Mouse (Mus musculus) hindbrain, embryonic 16.5 days (tissue): ENCODE measurements around the gene Traf5. TPM values are rescaled to one million over a fixed set of nuclear protein-coding genes. Genes with fewer than 3 reads are reported as not detected.

Source experiments
- ATAC-seq: fragments of 200-750 bp; cut with Nextera tagmentation; 2 replicates; pipeline ENCODE4 v1.8.0; 2017; ENCODE audit warnings: moderate TSS enrichment, moderate library complexity
- H3K27ac ChIP-seq: fragments of 300-500 bp; sonication (generic); 2 replicates; pipeline ENCODE4 v1.5.1; 2014; ENCODE audit warnings: low read depth, mild to moderate bottlenecking, control low read depth, low read length, moderate library complexity
- H3K27me3 ChIP-seq: fragments of 300-500 bp; sonication (generic); replicated peaks from 2 replicates; pipeline ENCODE4 v1.6.1; 2014; ENCODE audit warnings: low read length; ENCODE audit not compliant: control insufficient read depth, insufficient read depth
- H3K36me3 ChIP-seq: fragments of 300-500 bp; sonication (generic); 2 replicates; pipeline ENCODE4 v1.6.1; 2014; ENCODE audit warnings: mild to moderate bottlenecking, low read length, moderate library complexity, mixed read lengths; ENCODE audit not compliant: control insufficient read depth, insufficient read depth
- H3K4me1 ChIP-seq: fragments of 300-500 bp; sonication (generic); 2 replicates; pipeline ENCODE4 v1.6.1; 2014; ENCODE audit warnings: low read depth, low read length; ENCODE audit not compliant: control insufficient read depth, insufficient read depth
- H3K4me2 ChIP-seq: fragments of 300-500 bp; sonication (generic); 2 replicates; pipeline ENCODE4 v1.6.1; 2014; ENCODE audit warnings: mild to moderate bottlenecking, low read length, control low read depth, moderate library complexity
- H3K4me3 ChIP-seq: fragments of 300-500 bp; sonication (generic); 2 replicates; pipeline ENCODE4 v1.5.1; 2014; ENCODE audit warnings: mild to moderate bottlenecking, low read length, control low read depth, moderate library complexity
- H3K9ac ChIP-seq: fragments of 300-500 bp; sonication (generic); 2 replicates; pipeline ENCODE4 v1.6.1; 2014; ENCODE audit warnings: low read depth, mild to moderate bottlenecking, control low read depth, low read length, moderate library complexity
- H3K9me3 ChIP-seq: fragments of 300-500 bp; sonication (generic); 2 replicates; pipeline ENCODE4 v1.6.1; 2014; ENCODE audit warnings: mild to moderate bottlenecking, low read length, moderate library complexity; ENCODE audit not compliant: control insufficient read depth
- WGBS: fragments of 180-500 bp; shearing (Covaris S2); extraction: QIAGEN DNeasy Blood & Tissue Kit; methylation state at CpG from one replicate; pipeline ENCODE4 v1.1.7; 2014; 5-methylcytosine and 5-hydroxymethylcytosine counted together
- polyA plus RNA-seq: library from polyadenylated mRNA; unstranded; fragments of >200 nt; fragmentation: Nextera tagmentation; extraction: Ambion mirVana; gene quantifications from 2 replicates; pipeline ENCODE4 v1.2.1, GENCODE M21; 2015

Gene Traf5
- polyA plus RNA-seq, 1 experiment from 2014 or later, result 2.5 TPM

DNA sequence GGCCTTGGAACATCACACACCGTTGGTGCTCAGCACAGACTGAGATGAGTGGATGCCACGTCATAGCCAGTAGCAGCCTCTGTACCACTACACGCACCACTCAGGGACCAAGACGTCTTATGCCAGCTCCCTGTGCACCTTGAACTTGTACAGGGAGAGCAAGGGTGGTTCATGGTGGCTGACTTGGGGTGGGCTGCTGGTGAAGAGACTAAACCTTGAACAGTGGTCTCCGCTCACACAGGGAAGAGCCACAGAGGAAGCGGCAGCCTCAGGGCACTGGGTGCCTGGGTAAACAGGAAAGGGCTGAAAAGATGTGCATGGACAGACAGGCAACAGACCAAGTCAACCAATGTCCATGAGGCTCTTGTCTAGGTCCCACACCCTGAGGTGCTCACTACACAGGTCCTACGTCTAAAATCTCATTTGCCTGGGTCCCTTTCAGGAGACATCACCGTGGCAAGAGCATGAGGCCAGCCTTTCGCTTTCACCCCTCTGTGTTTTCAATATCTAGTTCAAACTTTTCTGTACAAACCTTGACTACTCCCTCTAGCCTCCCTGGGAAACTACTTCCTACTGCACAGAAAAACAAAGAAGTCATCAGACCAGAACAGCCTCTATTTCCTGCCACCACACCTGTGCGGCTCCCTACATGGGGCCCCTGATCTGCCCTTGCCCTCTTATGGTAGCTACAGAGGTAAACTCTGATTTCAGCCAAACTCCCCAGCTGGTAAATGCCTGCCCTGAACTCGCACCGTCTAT is 5.9 kb downstream of the Traf5 start:
- Histone ChIP-seq H3K27me3 (peaks cover 7% of the 10 kb centered on the region), H3K4me3 (no peak overlapping the region), H3K9ac (no peak overlapping the region), H3K36me3 (no peaks in the 10 kb centered on the region), H3K27ac (no peak overlapping the region), H3K4me2 (no peak overlapping the region), H3K4me1 (no peaks in the 10 kb centered on the region), H3K9me3 (no peaks in the 10 kb centered on the region)
- WGBS, result 91% methylated on average over 12 of the region's 12 CpGs
- no peak for ATAC-seq

- Histone ChIP-seq H3K36me3 (no peaks in the 10 kb centered on the region), H3K4me1 (no peaks in the 10 kb centered on the region), H3K4me2 (no peak overlapping the region), H3K9me3 (no peaks in the 10 kb centered on the region), H3K4me3 (no peak overlapping the region), H3K9ac (no peak overlapping the region), H3K27me3 (no peaks in the 10 kb centered on the region), H3K27ac (no peak overlapping the region)
- WGBS, result 95% methylated on average over 10 of the region's 10 CpGs
- no peak for ATAC-seq
Observed at GRCm38 (mm10) chr1:192085218-192085617, 7.1 kb downstream of the Traf5 start.

DNA sequence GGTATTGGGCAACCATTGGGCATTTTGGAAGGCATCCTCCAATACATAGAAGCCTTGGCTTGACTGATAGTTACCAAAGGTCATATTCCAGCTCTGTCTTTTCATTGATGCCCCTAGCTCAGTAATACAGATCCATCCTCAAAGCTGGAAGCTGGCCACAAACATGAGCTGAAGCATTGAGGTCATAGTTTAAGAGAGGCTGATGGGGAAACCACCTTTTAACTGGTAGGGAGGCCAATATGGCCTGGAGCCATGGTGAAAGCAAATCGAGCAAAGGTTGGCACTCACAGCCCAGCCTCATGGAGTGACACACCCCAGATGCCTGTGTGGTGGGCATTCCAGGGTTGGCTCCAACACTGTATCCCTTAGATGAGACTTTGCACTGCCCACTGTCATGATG is 9.7 kb downstream of the Traf5 start:
- H3K27me3 ChIP-seq, result no peaks in the 10 kb centered on the region
- H3K4me3 ChIP-seq, result no peak overlapping the region
- WGBS, result 89% methylated on average over 1 of the region's 1 CpGs
- H3K4me2 ChIP-seq, result no peak overlapping the region
- no peak for ATAC-seq
- no peaks in the 10 kb centered on the region for H3K36me3 ChIP-seq
- no peak overlapping the region for H3K9ac ChIP-seq
- H3K9me3 ChIP-seq, result no peaks in the 10 kb centered on the region
- H3K27ac ChIP-seq, result no peak overlapping the region
- no peaks in the 10 kb centered on the region for H3K4me1 ChIP-seq

GRCm38 (mm10) chr1:192081129-192081528 is 11.2 kb downstream of the Traf5 start:
- WGBS, result 93% methylated on average over 2 of the region's 2 CpGs

DNA sequence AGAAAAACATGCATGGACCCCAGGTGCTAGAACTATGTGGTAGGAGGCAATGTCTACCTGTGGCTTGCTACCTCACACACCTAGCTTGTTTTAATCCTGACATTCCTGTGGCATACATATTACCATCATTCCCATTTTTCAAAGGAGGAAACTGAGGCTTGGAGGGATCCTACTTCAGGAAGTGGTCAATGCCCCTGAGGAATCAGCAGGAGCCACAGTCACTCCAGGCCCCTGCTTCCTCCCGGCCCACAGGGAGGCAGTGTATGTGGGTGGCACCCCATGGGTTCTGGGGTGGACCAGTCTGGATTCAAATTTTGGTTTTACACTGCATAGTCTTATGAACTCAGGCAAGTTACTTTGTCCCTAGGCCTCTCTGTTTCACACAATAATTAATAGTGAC is 13.2 kb downstream of the Traf5 start:
- Histone ChIP-seq H3K36me3 (no peaks in the 10 kb centered on the region), H3K9ac (no peak overlapping the region), H3K9me3 (no peaks in the 10 kb centered on the region), H3K4me3 (no peak overlapping the region), H3K4me1 (no peaks in the 10 kb centered on the region), H3K27ac (no peak overlapping the region), H3K4me2 (no peak overlapping the region), H3K27me3 (no peaks in the 10 kb centered on the region)
- no peak for ATAC-seq
- 73% methylated on average over 1 of the region's 1 CpGs for WGBS

More at GRCm38 (mm10) chr1:192081129-192081528, 11.2 kb downstream of the Traf5 start:
- Histone ChIP-seq H3K4me3 (no peak overlapping the region), H3K36me3 (no peaks in the 10 kb centered on the region), H3K4me2 (no peak overlapping the region), H3K27ac (no peak overlapping the region), H3K9ac (no peak overlapping the region), H3K4me1 (no peaks in the 10 kb centered on the region), H3K9me3 (no peaks in the 10 kb centered on the region), H3K27me3 (no peaks in the 10 kb centered on the region)
- ATAC-seq, result no peak

DNA sequence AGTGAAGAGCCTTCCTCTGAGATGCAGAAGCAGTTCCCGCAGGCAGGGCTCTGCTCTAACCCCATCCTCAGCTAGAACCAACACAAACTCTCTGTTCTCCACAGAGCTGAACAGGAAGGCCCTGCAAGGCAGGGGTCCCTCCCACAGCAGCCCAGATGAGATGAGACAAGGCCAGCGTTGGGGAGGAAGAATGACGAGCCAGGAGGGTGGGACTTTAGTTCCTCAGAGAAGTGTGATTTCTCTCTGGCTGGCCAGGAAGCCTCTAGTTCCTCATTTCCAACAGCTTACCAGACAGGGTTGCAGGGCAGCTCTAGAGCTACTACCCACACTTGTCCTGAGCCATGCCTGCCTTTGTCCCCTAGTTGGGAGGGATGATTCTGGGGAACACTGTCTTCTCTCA is 14.0 kb downstream of the Traf5 start:
- Histone ChIP-seq H3K27ac (0 out of 2 replicates have a peak overlapping the region, but pooled peaks have one; percentile 4), H3K9ac (no peak overlapping the region), H3K4me3 (no peak overlapping the region), H3K4me2 (no peak overlapping the region), H3K9me3 (no peaks in the 10 kb centered on the region), H3K4me1 (no peaks in the 10 kb centered on the region), H3K27me3 (no peaks in the 10 kb centered on the region), H3K36me3 (no peaks in the 10 kb centered on the region)
- ATAC-seq, result no peak
- WGBS, result 67% methylated on average over 3 of the region's 3 CpGs

DNA sequence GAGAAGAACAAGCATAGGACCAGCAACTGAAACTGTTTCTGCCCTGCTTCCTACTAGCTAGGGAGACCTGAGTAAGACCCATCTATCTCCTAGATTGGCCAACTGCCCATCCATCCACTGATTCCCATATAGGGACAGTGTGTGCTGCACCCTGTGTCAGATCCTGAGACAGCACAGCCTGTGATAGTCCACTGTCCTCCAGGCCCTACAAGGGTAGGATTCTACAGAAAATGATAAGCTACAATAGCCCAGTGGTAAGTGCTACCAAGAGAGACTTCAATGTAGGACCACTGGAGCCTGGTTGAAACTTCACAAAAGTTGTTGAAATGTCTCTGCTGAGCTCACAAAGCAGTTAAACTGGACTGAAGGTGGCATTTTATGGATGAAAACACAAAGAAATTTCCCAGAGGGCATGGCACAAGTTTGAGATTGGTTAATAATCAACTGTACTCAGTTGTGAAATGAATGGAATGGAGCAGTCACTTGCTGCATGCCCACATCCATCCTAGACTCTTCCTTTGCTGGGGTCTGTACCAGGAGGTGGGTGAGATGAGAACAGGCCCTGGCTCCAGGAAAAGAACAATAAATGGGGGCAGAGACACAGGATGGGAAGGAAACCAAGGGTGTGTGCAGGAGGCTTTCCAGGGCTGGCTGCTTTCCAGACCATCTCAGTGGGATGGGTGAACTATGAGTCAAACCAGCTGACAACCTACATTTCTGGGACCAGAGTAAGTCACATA is 15.4 kb downstream of the Traf5 start:
- Histone ChIP-seq H3K4me1 (no peaks in the 10 kb centered on the region), H3K27ac (no peak overlapping the region), H3K4me3 (no peak overlapping the region), H3K9ac (no peak overlapping the region), H3K4me2 (no peak overlapping the region), H3K9me3 (no peaks in the 10 kb centered on the region), H3K36me3 (no peaks in the 10 kb centered on the region), H3K27me3 (no peaks in the 10 kb centered on the region)
- no peak for ATAC-seq

DNA sequence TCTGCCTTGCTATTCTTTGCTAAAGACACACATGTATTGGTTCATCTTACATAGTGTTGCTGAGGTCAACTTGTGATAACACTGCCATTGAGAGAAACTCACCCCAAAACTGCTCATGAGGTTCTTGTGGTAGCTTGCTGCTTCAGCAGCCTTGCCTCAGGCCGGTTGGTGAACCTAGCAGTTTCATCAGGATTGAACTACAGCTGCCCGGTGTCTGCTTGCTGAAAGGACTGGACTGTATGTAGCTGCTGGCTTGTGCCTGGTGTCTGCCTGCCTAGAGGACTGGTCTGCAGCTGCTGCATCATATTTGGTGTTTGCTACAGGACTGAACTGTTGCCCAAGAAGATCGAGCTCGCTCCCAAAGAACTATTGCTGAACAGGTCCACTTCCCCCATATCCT is 16.3 kb downstream of the Traf5 start:
- Histone ChIP-seq H3K9ac (no peak overlapping the region), H3K27me3 (no peaks in the 10 kb centered on the region), H3K36me3 (no peaks in the 10 kb centered on the region), H3K9me3 (no peaks in the 10 kb centered on the region), H3K4me3 (no peak overlapping the region), H3K27ac (no peak overlapping the region), H3K4me1 (no peaks in the 10 kb centered on the region; the same call in 1 of the 2 replicates), H3K4me2 (no peak overlapping the region)
- WGBS, result 89% methylated on average over 4 of the region's 4 CpGs
- no peak for ATAC-seq

GRCm38 (mm10) chr1:192074824-192075223 is 17.5 kb downstream of the Traf5 start:
- H3K36me3 ChIP-seq, result no peaks in the 10 kb centered on the region
- no peaks in the 10 kb centered on the region for H3K27me3 ChIP-seq
- 75% methylated on average over 1 of the region's 1 CpGs for WGBS
- ATAC-seq, result no peak
- H3K4me1 ChIP-seq, result peaks cover 8% of the 10 kb centered on the region
- H3K9me3 ChIP-seq, result no peaks in the 10 kb centered on the region
- H3K27ac ChIP-seq, result peak overlapping the region; percentile 17; the same call in 1 of the 2 replicates
- H3K4me3 ChIP-seq, result no peak overlapping the region
- H3K9ac ChIP-seq, result no peak overlapping the region
- H3K4me2 ChIP-seq, result no peak overlapping the region
